Mouse (Mus musculus) cerebellum, postnatal 25 days (tissue): ENCODE measurements at regions not wholly inside any gene's neighbourhood (a gene's known extent, or its start where the extent isn't known, plus 50 kb on each side); places are given as distances from the start of the nearest gene placed in this dataset.

ENCODE experiments used
- DNase-seq, 2 experiments: peaks; one replicate each; pipeline ENCODE4 v3.0.0; 2021; ENCODE audit warnings: mixed read lengths in 2 of 2

GRCm38 (mm10) chr13:45218251-45218650, 139.8 kb downstream of the Gm9817 start:
- no peak for DNase-seq

- no peak for DNase-seq
Observed at GRCm38 (mm10) chr13:45219671-45220070, 141.2 kb downstream of the Gm9817 start.

- peak in 1 of 2 experiments; percentile 28 for DNase-seq
Observed at GRCm38 (mm10) chr13:45230804-45231203, 152.3 kb downstream of the Gm9817 start.

DNA sequence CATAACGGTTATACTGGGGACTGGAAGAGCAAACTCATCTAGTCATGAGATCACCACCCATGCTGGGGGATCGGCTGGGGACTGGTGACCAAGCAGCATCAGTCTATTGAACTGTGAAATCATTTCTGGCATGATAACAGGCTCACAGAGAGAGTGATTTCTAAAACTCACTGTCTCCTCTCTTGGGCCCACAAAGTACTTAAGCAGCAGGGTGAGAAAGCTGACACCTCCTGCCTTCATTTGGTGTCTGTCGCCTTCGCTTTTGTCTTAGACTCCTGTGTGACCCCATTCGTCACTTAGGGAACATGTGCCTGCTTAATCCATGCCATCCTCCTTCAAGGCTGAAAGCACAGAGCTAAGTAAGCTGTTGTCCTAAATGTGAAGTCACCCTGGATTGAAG, 154.3 kb upstream of the Mylip start:
- no peak for DNase-seq

DNA sequence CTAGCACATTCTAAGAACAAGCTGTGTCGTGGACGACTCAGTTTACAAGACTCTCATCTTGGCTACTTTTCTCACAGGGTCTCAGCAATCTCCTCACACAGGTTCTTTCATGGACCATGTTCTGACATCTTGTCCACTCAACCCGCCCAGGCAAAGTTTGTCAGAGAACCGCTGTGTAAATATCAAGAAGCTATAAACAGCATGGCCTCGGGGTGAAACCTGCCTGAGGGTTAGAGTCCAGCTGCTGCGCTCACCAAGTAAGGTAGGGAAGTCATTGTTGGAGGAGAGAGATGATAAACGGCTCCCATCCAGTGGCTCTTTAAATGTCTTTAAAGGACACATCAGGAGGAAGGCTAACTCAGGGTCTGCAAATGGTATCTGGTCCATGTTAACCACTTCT, 151.3 kb upstream of the Mylip start:
- no peak for DNase-seq

DNA sequence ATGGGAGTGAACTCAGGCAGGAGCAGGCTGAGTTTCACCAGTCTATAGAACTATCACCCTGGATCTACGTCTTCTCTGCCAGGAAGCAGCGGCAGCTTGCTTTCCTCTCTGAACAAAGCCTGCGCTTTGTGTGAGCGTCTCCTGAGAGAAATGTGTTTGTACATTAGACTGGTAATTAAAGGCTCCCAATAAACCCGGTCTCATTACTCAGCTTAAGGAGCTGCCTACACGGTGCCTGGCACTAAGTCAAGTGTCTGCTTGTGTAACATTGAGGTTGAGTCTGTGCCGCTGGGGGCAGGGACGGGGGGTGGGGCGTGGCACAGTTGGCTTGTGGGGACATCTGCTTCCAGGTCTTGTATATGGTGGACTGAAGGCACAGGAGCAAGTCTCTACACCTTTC, 150.4 kb upstream of the Mylip start:
- DNase-seq = peak; percentile 37 to 59

DNA sequence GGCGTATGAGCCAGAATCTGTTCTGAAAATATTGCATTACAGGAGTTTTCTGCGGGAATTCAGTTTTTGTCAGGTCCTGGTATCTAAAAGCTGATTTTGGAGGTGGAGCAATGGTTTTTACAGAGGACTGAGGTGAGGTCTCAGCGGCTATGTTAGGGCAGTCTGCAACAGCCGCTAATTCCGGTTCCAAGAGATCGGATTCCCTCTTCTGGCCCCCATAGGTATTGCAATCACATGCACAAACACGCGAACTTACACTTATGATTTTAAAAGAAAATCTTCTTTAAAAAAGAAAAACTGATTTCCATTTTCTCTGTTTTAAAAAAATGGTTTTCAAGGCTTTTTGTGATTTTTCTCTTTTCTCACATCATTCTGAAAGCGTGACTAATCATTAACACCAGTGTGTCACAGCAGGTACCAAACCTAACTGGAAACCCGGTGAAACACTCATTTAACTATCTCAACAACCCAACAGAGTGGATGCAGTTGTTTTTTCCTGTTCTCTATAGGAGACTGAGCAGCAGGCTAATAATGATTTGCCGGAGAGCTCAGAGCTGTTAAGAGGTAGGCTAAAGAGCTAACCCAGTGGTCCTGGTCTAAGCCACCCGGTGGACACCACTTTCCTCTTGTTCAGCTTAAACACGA, 149.4 kb upstream of the Mylip start:
- DNase-seq = no peak

GRCm38 (mm10) chr13:45242261-45242660, 147.3 kb upstream of the Mylip start:
- no peak for DNase-seq

DNA sequence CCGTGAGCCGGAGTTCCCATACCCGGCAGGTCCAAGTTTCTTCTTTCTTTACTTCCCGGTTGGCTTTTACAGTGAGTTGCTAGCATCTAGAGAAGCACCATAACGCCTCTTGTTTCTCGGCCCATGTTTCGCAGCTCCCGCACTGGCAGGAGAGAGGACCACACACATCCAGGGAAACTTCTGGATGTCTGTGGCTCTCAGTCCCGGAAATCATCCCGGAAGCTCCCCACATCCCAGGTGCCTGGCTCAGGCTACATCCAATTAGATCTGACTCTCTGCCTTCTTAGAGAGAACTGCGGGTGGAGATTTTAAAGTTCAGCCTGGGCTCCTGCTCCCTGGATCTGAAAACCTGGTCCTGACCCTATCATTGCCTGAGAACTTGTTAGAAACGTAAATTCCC, 146.8 kb upstream of the Mylip start:
- no peak for DNase-seq

- no peak for DNase-seq
Observed at GRCm38 (mm10) chr13:45245651-45246050, 143.9 kb upstream of the Mylip start.

DNA sequence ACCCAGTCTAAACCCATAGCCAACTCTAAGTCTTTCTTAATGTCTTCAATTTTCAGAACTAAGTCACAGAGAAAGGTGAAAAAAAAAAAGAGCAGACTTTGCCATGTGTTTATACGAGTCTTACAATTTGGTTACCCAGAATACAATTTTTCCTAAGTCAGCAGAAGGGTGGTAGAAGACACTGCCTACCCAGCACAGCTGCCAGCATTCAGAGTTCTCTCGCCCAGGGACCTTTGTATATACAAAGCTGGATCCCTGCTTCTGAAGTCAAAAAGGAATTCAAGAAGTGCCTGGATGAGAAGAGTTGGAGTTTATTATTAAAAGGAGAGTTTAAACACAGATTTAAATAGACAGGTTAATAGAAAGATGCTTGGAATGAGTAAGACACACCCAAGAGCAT, 143.2 kb upstream of the Mylip start:
- DNase-seq = no peak

DNA sequence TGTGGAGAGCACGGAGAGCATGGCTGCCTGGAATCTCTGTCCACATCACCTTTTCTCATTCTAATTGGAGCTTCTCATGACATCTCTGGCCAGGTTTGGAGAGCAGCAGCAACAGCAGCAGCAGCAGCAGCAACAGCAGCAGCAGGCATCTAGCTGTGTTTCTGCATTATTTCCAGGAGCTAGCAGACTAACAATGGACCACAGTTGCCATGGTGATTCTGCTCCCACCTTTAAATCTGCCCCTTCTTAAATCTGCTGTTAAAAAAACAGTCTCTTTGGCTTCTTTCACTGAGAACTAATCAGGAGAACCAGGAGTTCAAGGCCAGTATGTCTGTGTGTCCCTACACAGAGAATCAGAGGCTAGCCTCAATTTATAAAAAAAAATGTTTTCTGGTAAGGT, 139.5 kb upstream of the Mylip start:
- DNase-seq = no peak

- DNase-seq = no peak
Observed at GRCm38 (mm10) chr13:45251068-45251467, 138.5 kb upstream of the Mylip start.

GRCm38 (mm10) chr13:45252126-45252525, 137.4 kb upstream of the Mylip start:
- no peak for DNase-seq

- DNase-seq = no peak
Observed at GRCm38 (mm10) chr13:45253221-45253620, 136.3 kb upstream of the Mylip start.

- DNase-seq = peak in 1 of 2 experiments; percentile 16
Observed at GRCm38 (mm10) chr13:45255277-45255676, 134.3 kb upstream of the Mylip start.

DNA sequence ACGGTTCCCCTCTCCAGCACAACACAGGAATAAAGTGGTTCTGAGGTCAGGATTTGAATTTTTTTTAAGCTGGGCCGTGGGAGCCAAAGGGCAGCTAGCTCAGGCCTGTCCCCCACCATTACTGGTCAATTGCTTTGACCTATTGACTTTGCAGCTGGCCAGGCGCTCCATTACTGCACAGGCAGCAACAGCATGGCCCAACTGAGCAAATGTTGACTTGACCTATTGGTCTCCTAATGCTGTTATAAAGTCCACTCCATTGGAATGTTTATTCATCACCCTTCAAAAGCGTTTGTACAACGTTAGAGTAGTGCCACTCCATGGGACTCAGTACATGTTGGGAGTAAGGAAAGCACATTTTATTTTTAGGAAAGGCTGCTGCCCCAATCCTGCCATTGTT, 127.5 kb upstream of the Mylip start:
- no peak for DNase-seq

DNA sequence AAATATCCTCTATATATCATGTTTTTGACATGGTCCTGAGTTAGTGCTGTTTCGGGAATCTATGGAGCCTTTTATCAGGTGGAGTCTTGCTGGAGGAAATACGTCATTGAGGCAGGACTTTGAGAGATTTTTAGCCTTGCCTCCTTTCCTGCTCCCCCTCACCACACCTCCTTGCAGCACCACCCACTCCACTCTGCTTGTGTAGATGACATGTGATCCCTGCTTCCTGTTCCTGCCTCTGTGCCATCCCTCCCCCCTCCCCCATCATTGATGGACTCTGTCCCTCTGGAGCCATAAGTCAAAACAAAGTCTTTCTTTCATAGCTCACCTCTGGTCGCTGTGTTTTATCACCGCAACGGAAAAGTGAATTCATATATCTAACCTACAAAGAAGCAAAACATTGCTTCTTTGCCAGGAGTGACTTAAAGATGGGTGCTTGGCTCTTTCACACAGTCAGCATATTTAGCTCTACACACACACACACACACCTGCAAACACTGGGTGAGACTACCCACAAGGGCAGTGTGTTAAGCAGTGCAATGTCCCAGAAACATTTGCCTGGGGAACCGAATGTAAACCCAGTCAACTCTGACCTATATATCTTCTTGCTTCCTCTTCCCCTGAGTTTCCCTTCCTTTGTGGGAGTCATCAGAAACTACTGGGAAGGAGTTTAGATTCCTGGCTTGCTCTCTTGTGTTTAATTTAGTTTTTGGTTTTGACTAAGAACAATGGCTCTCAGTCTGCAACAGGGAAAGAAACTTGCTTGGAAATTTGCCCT, 123.1 kb upstream of the Mylip start:
- no peak for DNase-seq

GRCm38 (mm10) chr13:45267446-45267845, 122.1 kb upstream of the Mylip start:
- no peak for DNase-seq

DNA sequence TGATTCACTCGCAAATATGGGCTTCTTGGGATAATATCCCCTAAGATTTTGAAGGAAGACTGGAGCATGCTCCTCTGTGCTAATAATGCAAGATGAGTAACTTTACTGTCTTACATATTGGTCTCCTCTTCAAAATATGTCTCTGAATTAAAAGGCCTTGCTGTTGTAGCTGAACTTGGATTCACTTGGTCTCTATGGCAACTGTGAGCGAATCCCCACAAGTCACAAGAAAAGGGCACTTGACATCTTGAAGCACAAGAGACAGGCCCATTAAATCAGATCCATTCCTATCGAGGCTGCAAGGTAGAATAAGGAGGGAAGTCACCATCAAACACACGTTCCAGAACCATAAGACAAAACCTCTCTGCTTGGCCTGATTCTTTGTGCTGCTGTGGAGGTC, 121.6 kb upstream of the Mylip start:
- DNase-seq = no peak

DNA sequence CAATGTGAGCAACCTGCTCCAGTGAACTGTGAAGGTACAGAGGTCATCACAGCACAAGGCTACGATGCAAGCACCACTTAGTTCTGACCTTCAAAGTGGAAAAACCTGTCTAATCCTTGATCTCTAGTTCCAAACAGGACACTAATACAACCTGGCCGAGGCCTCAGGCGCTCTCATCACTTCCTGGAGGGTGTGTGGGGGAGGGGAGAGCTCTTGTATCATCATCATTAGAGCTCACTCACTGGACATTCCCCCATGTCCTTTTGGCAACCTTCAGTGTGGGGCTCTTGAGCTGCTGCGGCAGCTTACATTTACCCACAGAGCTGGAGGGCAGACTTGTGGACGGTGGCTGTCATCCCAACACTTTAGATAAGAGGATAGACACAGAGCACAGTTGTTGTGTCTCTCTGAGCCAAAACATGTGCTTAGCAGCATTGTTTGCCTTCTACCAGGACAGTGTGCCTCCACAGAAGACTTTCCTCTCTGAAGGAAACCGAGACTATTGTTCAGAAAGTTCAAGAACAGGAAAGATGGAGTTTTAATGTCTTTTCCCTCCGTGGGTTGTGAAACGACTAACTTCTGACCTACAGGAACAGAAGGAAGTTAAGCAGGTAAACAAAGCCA, 115.2 kb upstream of the Mylip start:
- no peak for DNase-seq

GRCm38 (mm10) chr13:45275391-45275790, 114.2 kb upstream of the Mylip start:
- no peak for DNase-seq

GRCm38 (mm10) chr13:45277842-45278416, 111.6 kb upstream of the Mylip start:
- no peak for DNase-seq

- DNase-seq = no peak
Observed at GRCm38 (mm10) chr13:45281106-45281505, 108.4 kb upstream of the Mylip start.
